Mouse (Mus musculus): ENCODE measurements around the gene Fkbp1b.
"Not testable (repeated sequence)": the region's sequence is repeated elsewhere in the genome, so short reads cannot be mapped to it uniquely, and the experiment has no call there.

The Fkbp1b gene

GRCm38 (mm10) chr12:4841392-4841887 lies at the start of gene Fkbp1b:
Fkbp1b (minus strand) TSS chr12:4841591.
- peak; percentile 35 for DNase-seq (ENCODE audit: low read depth, low spot score)

- DNase-seq (ENCODE audit: low read depth, low spot score) = no peak
Observed at GRCm38 (mm10) chr12:4889891-4890290, 48.5 kb upstream of the Fkbp1b start.

GRCm38 (mm10) chr12:4889251-4889650 lies 47.9 kb upstream of the Fkbp1b start:
- no peak for DNase-seq (ENCODE audit: low read depth, low spot score)

DNA sequence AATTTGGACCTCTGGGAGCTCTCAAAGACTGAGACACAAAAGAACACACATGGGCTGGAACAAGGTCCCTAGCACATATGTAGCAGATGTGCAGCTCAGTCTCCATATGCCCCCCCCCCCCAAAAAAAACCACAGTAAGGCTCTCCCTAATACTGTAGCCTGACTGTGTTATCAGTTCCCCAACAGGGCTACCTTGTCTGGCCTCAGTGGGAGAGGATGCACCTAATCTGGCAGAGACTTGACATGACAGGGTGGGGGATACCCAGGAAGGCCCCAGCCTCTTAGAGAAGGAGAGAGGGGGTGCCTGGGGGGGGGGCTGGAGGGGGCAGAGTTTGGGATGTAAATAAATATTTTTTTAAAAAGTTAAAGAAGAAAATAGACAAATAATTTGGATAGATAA lies 47.3 kb upstream of the Fkbp1b start:
- no peak for DNase-seq (ENCODE audit: low read depth, low spot score)

DNA sequence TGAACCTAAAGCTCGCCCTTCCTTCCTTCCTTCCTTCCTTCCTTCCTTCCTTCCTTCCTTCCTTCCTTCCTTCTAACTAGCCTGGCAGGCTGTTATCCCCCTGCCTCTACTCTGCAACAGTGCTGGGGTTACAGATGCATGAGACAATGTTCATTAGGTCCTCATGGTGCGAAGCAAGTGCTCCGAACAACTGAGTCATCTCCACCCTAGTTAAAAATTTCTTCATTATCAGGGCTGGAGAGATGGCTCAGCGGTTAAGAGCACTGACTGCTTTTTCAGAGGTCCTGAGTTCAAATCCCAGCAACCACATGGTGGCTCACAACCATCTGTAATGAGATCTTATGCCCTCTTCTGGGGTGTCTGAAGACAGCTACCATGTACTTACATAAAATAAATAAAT lies 45.2 kb upstream of the Fkbp1b start:
- not testable (repeated sequence) for DNase-seq (ENCODE audit: low read depth, low spot score)

DNA sequence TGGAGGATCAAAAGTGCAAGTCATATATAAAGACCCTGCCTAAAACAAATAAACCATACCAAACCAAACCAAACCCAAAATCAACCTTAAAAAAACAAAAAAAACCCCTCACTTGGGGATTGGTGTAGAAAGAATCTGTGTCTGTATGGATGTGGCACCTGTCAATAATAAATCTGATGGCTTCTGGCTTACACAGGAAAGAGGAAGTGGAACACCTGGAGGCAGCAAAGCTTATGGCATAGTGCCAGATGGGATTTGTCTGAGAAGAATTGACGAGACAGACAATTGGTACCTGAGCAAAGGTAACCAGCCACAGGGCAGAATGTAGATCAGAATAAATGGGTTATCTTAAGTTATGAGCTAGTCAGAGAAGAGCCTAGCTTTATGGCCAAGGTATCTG lies 43.7 kb upstream of the Fkbp1b start:
- no peak for DNase-seq (ENCODE audit: low read depth, low spot score)

DNA sequence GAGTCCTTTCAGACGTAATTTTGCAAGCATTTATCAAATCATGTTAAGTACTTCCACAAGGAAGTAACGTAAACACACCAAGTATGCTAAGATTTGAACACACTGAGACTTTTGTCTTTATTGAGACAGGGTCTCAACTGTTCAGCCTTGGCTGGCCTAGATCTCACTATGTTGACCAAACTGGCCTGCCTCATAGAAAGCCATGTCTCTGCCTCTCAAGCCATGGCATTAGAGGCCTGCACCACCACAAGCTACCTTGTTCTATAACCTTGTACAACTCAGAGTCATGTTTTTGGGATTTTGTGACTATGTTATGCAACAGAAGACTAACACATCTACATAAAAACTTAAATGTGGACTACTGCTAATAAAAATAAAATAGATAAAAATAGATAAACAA lies 40.7 kb upstream of the Fkbp1b start:
- no peak for DNase-seq (ENCODE audit: low read depth, low spot score)

DNA sequence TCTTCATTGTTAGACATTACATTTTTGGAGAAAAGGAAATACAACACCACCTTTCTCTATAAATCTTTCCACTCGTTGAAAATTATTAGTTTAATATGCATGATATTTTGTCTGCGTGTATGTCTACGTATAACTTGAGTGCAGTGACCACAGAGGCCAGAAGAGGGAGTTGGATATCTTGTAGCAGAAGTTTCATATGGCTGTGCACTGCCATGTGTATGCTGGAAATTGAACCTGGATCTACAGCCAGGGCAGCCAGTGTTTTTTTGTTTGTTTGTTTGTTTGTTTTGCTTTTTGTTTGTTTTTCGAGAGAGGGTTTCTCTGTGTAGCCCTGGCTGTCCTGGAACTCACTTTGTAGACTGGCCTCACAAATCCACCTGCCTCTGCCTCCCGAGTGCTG lies 37.7 kb upstream of the Fkbp1b start:
- DNase-seq (ENCODE audit: low read depth, low spot score) = peak; percentile 31

DNA sequence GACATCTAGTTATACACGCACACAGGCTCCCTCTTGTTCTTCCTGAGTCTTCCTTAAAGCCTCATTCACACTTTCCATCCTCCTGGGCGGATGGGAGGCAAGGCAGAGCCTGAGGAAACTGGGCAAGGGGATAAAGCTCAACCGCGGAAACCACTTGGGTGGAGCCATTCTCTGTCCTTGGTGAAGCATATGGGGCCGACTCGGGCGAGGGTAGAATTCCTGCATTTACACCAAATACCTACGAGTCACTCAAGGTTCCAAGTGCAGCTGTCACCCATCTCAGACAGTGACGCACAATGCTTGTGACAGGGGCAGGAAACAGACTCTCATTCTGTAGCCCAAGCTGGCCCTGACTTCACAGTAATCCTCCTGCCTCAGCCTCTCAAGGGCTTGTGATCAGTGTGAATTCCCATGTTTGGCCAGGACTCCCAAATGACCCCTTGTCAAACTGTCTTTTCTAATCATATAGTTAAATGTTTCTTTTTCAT lies 36.9 kb upstream of the Fkbp1b start:
- no peak for DNase-seq (ENCODE audit: low read depth, low spot score)

DNA sequence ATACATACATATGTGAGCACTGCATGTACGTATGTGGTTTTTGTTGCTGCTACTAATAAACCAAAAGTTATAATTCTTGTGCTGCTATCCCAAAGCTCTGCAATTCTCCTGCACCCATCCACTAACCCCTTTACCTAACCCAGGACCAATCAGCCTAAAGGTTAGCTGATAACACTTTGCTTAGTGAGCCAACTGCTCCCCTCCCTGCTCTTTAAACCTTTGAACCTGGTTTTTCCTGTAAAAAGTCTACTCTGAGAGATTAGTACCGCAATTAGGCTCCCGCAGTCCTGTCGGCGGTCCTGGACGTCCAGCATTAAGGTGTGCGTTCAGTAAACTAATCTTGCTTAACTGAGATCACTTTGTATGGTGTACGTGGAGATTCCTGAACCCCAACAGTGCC lies 34.2 kb upstream of the Fkbp1b start:
- DNase-seq (ENCODE audit: low read depth, low spot score) = no peak

- peak; percentile 51 for DNase-seq (ENCODE audit: low read depth, low spot score)
Observed at GRCm38 (mm10) chr12:4874161-4874927, 33.0 kb upstream of the Fkbp1b start, which contains the start of gene Mfsd2b. Mfsd2b (minus strand) TSS chr12:4874359.

DNA sequence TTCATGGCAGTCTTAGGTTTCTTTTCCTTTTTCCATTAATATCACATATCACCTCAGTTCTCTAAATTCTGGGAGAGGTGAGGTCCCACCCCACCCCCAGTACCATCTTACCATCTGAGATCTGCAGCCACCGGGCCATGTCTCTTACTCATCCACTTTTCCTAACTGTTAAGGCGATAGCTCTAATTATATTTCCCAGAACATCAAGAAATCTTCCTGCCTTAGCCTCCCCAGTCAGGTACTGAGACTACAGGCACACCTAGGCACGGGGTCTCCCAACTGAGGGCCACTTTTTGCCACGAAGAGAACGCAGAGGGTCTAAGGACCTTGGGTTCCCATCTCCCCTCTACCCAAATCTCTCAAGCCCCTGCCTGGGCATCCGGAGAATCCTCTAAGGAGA lies 32.1 kb upstream of the Fkbp1b start:
- no peak for DNase-seq (ENCODE audit: low read depth, low spot score)

GRCm38 (mm10) chr12:4872983-4873477 lies 31.6 kb upstream of the Fkbp1b start:
- DNase-seq (ENCODE audit: low read depth, low spot score) = no peak

DNA sequence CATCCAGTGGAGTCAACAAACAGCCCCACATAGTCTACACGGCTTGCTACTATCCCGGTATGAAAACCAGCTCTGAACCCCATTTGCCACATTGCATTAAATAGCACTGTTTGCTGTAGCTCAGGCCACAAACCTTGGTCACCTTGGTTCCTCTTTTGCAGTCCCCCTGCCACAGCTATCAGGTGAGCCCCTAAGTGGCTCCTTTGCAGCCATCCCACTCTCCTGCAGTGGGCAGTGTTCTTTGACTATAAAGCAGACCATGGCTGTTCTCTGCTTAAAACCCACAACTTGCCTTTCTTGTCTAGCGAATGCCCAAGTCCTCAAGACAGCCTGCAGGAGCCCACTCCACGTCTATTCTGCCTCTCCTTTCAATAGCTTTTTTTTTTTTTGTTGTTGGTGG lies 30.9 kb upstream of the Fkbp1b start:
- DNase-seq (ENCODE audit: low read depth, low spot score) = no peak

- no peak for DNase-seq (ENCODE audit: low read depth, low spot score)
Observed at GRCm38 (mm10) chr12:4871260-4871659, 29.9 kb upstream of the Fkbp1b start.

DNA sequence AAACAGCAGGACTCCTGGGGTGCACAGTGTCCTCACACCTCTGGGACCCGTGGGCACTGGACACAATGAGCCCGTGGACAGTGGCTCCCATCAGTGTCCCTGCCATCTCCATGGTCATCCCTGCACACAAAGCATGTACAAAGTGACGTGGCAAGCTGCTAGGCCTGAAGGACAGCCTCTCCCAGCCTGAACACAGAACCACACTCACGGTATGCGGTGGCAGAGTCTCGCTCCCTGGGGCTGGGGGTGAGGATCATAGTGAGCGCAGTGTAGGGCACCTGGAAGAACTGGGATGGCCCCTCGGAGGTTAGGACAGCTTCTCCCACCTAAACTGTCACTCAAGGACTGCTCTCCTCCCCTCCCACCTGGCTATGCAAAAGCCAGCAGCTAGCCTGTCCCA lies 27.5 kb upstream of the Fkbp1b start:
- no peak for DNase-seq (ENCODE audit: low read depth, low spot score)

DNA sequence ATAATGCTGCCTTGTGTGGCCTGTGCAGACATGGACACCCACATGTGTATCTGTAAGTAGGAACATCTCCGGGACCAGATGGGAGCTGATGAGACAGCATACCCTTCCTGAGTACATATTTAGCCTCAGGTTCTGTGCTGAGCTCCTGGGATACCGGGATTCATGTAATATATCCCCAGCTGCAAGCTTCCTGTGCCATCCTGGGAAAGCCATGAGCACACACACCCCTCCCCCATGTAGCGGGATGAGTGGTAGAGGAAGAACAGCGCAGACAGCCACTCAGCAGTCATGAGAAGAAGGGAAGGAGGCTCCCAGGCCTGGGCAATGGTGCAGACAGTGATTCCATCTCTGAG lies 22.9 kb upstream of the Fkbp1b start:
- no peak for DNase-seq (ENCODE audit: low read depth, low spot score)

- DNase-seq (ENCODE audit: low read depth, low spot score) = peak; percentile 88
Observed at GRCm38 (mm10) chr12:4863654-4864337, 22.4 kb upstream of the Fkbp1b start.

GRCm38 (mm10) chr12:4862672-4863071 lies 21.3 kb upstream of the Fkbp1b start:
- peak; percentile 33 for DNase-seq (ENCODE audit: low read depth, low spot score)

DNA sequence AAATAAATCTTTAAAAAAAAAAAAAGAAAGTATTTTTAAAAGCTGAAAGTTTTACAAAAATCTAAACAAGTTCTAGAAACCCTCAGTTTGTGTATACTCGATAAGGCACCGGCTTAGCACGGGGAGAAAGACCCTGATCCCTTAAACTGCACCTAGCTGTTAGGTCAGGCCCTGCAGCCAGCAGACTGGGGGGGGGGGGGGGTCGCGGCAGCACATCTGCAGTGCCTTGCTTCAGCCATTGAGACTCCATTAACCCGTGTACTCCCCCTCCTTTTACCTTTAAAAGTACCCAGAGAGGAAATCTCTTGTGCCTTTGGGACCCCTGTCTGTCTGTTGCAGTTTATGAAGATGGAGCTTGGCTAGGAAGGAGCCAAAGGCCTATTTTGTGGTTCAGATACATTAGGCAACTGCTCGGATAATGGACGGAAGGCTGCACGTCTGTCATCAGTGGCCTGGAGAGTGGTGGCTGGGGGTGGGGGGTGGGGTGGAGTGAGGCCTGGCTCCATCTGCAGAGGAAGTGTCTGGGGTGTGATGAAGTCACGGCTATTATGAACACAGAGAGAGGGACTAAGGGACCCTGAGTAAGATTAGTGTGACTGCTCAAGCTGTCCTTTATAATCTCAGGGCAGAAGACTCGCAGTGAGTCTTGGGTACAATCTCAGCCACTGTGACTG lies 18.0 kb upstream of the Fkbp1b start:
- DNase-seq (ENCODE audit: low read depth, low spot score) = no peak

GRCm38 (mm10) chr12:4856834-4857233 lies 15.4 kb upstream of the Fkbp1b start:
- DNase-seq (ENCODE audit: low read depth, low spot score) = no peak

GRCm38 (mm10) chr12:4856160-4856559 lies 14.8 kb upstream of the Fkbp1b start:
- peak; percentile 51 for DNase-seq (ENCODE audit: low read depth, low spot score)
